11 mouse cellular contexts compared by ENCODE assay signal in genomic region chr1:20429056-20429394, GRCm38 (mm10).
"Had no signal": no experiment of that assay in that cellular context is flagged by ENCODE, and none has a peak within 500 bp of the region (broad histone marks: within the 10 kb centered on the region; RNA-seq: fewer than 3 reads in every experiment).

No protein-coding gene starts in this region.

- H3K27me3 ChIP-seq: limb, embryonic 15.5 days; liver, embryonic 12.5 days had no signal

- H3K4me1 ChIP-seq: limb, embryonic 15.5 days; liver, embryonic 12.5 days had no signal

- H3K4me3 ChIP-seq: left cerebral cortex, adult 2 months; limb, embryonic 15.5 days; liver, embryonic 12.5 days had no signal

- ATAC-seq: liver, embryonic 12.5 days had no signal

- DNase-seq: kidney, adult 8-10 months; kidney, postnatal 25 days; lung, embryonic 14.5 days; lung, postnatal 10 days; lung, postnatal 4 days; right cerebral cortex, postnatal 14 days; thymus, postnatal 36 days had no signal

- H3K9me3 ChIP-seq: limb, embryonic 15.5 days; midbrain, embryonic 12.5 days had no signal

- H3K4me2 ChIP-seq: limb, embryonic 15.5 days; liver, embryonic 12.5 days; lung, embryonic 14.5 days had no signal

- H3K36me3 ChIP-seq: limb, embryonic 15.5 days; liver, embryonic 12.5 days; midbrain, embryonic 12.5 days had no signal

- H3K9ac ChIP-seq: limb, embryonic 15.5 days; liver, embryonic 12.5 days; lung, embryonic 14.5 days; midbrain, embryonic 12.5 days had no signal

- H3K27ac ChIP-seq: left cerebral cortex, adult 2 months; limb, embryonic 15.5 days; liver, embryonic 12.5 days had no signal
